Mouse (Mus musculus): ENCODE measurements around the gene Gsc. TPM values are rescaled to one million over a fixed set of nuclear protein-coding genes. Genes with fewer than 3 reads are reported as not detected.

Gsc gene
- polyA plus RNA-seq (2017; shearing (Covaris generic)) = not detected

- ATAC-seq = no peak
Measured at GRCm38 (mm10) chr12:104472601-104473424, at the start of gene Gsc. Gene Gsc (minus strand): TSS chr12:104473330.

GRCm38 (mm10) chr12:104519721-104520120 lies 46.6 kb upstream of the Gsc start:
- no peak for ATAC-seq

GRCm38 (mm10) chr12:104507911-104508310 lies 34.8 kb upstream of the Gsc start:
- no peak for ATAC-seq

- no peak for ATAC-seq
Measured at GRCm38 (mm10) chr12:104492009-104492408, 18.9 kb upstream of the Gsc start.

- no peak for ATAC-seq
Measured at GRCm38 (mm10) chr12:104486205-104486604, 13.1 kb upstream of the Gsc start.

- ATAC-seq = no peak
Measured at GRCm38 (mm10) chr12:104485161-104485560, 12.0 kb upstream of the Gsc start.

- ATAC-seq = no peak
Measured at GRCm38 (mm10) chr12:104481007-104481406, 7.9 kb upstream of the Gsc start.

GRCm38 (mm10) chr12:104478193-104478592 lies 5.1 kb upstream of the Gsc start:
- no peak for ATAC-seq

- ATAC-seq = no peak
Measured at GRCm38 (mm10) chr12:104477501-104477900, 4.4 kb upstream of the Gsc start.

GRCm38 (mm10) chr12:104477066-104477465 lies 3.9 kb upstream of the Gsc start:
- no peak for ATAC-seq

- no peak for ATAC-seq
Measured at GRCm38 (mm10) chr12:104475946-104476345, 2.8 kb upstream of the Gsc start.

GRCm38 (mm10) chr12:104474881-104475740 lies 2.0 kb upstream of the Gsc start:
- ATAC-seq = no peak

- ATAC-seq = no peak
Measured at GRCm38 (mm10) chr12:104474191-104474871, 1.2 kb upstream of the Gsc start.

GRCm38 (mm10) chr12:104473492-104473891 lies 362 bp upstream of the Gsc start:
- ATAC-seq = no peak

GRCm38 (mm10) chr12:104472218-104472525 lies 958 bp downstream of the Gsc start:
- ATAC-seq = no peak

GRCm38 (mm10) chr12:104471351-104472217 lies 1.5 kb downstream of the Gsc start:
- ATAC-seq = no peak

GRCm38 (mm10) chr12:104470646-104471045 lies 2.5 kb downstream of the Gsc start:
- ATAC-seq = no peak

- no peak for ATAC-seq
Measured at GRCm38 (mm10) chr12:104468783-104469182, 4.3 kb downstream of the Gsc start.

- ATAC-seq = no peak
Measured at GRCm38 (mm10) chr12:104467372-104467771, 5.8 kb downstream of the Gsc start.

- no peak for ATAC-seq
Measured at GRCm38 (mm10) chr12:104466930-104467329, 6.2 kb downstream of the Gsc start.

- no peak for ATAC-seq
Measured at GRCm38 (mm10) chr12:104461372-104461771, 11.8 kb downstream of the Gsc start.

GRCm38 (mm10) chr12:104459377-104459776 lies 13.8 kb downstream of the Gsc start:
- no peak for ATAC-seq
